1 mouse cellular context compared by ENCODE assay signal in the genomic region with DNA sequence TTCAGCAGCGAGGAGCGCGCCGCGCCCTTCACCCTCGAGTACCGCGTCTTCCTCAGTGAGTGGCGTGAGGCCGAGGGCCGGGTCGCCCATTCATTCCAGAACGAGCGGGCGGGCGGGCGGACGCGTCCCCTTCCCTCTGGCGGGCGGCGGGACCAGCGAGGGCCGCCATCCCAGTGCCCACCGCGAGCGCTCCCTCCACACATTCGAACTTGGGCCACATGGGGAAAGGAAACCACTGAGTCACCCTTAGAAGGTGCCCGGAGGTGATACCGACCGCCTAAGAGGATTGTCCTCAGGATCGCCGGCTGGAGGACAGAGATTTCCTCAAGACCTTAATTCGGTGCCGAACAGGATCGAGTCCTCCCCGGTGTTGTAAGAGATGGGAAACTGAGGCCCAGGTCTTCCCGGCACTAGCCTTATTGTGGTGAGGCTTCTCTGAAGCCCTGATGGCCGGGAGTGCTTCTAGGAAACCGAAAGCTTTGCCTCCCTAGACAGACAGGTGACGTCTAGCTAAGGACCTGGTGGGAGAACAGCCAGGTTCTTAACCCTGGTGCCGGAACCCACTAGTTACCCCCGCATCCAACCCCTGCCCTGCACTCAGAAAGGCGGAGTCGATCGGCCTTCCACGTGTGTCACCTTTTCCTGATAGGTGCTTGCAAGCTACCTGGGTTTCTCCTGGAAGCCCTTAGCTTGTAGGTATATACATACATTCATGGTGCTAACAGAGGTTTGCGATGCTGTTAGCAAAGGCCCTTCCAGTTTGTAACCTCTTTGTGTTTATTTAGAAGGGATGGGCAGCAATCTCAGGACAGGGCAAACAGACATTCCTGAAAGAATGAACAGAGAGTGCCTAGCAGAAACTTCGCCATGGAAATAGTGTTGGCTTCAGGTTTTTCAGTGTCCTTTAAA.
A peak's percentile ranks its signal among the peaks of the same experiment; 100 is the strongest.
TF ChIP-seq lines count a peak whose summit lies in the region.

No protein-coding gene starts in this region.

TF ChIP-seq in CH12.LX, 34 proteins besides CTCF, POLR2A, EP300 and RAD21:
- no peak for TF ChIP-seq CHD2 (IDR thresholded peaks at IDR 0.05; ENCODE audit: low read length)
- TF ChIP-seq MYC (IDR thresholded peaks at IDR 0.05; ENCODE audit: low read depth, low read length): no peak
- TF ChIP-seq CHD1 (IDR thresholded peaks at IDR 0.05; ENCODE audit: low read depth, low read length): no peak
- no peak for TF ChIP-seq ETS1 (conservative IDR thresholded peaks at IDR 0.05; ENCODE audit: low read depth, low read length)
- TF ChIP-seq POLR2AphosphoS2 (IDR thresholded peaks at IDR 0.05; ENCODE audit: low read depth, low read length): no peak
- TF ChIP-seq MEF2A (IDR thresholded peaks at IDR 0.05; ENCODE audit: borderline replicate concordance, low read depth, low read length): no peak
- 0 out of 2 replicates have a peak, but pooled peaks have one; percentile 14 for TF ChIP-seq IRF4 (IDR thresholded peaks at IDR 0.05; ENCODE audit: low read depth, low read length)
- no peak for TF ChIP-seq PAX5 (IDR thresholded peaks at IDR 0.05; ENCODE audit: low read length)
